Mouse (Mus musculus): ENCODE measurements around the gene Rasl2-9.
"Not testable (repeated sequence)": the region's sequence is repeated elsewhere in the genome, so short reads cannot be mapped to it uniquely, and the experiment has no call there.

The Rasl2-9 gene

GRCm38 (mm10) chr7:5125549-5126406 lies at the start of gene Rasl2-9:
TSS of gene Rasl2-9 (minus strand) at chr7:5125950.
- peak; percentile 49 for DNase-seq

- not testable (repeated sequence) for DNase-seq
These were observed 23.8 kb upstream of the Rasl2-9 start, which contains the start of gene Vmn1r55 for GRCm38 (mm10) chr7:5149570-5149969. TSS of gene Vmn1r55 (minus strand) at chr7:5149670.

DNA sequence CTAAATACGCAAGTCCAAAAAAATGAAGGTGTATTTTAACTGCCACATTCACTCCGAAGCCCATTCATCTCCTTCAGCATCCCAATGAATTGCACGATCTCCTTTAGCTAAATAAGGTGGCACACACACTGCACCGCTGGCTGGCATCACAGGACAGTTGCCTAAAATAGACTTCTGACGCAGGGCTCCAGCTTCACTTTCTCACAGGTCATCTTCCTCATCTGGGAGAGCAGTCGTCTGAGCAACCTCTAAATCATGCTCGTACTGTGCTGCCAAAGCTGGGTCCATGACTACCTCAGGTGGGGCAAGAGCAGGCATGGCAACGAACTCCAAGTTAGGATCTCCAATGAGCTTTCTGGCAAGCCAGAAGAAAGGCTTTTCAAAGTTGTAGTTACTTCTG lies 672 bp downstream of the Rasl2-9 start:
- no peak for DNase-seq

- no peak for DNase-seq
These were observed 8.9 kb downstream of the Rasl2-9 start, which contains the start of gene Rfpl4 for GRCm38 (mm10) chr7:5116850-5117249. TSS of gene Rfpl4 (minus strand) at chr7:5116950.

DNA sequence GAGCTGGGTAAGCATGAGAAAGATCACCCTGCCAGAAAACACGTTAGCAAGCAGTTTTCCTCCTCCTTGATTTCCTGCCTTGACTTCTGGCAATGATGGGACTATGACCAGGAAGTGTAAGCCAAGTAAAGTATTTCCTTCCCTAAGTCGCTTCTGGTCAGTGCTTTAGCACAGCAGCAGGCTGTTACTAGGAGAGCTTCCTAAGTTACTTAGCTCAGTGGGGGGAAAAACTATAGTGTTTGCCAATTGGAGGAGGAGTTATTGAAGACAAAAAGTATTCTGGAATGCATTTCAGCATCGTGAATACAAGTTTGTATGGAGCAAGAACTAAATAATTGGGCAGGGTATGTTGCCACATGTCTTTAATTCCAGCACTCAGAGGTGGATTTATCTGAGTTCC lies 13.0 kb downstream of the Rasl2-9 start:
- DNase-seq = no peak

GRCm38 (mm10) chr7:5109301-5109700 lies 16.4 kb downstream of the Rasl2-9 start:
- DNase-seq = no peak

DNA sequence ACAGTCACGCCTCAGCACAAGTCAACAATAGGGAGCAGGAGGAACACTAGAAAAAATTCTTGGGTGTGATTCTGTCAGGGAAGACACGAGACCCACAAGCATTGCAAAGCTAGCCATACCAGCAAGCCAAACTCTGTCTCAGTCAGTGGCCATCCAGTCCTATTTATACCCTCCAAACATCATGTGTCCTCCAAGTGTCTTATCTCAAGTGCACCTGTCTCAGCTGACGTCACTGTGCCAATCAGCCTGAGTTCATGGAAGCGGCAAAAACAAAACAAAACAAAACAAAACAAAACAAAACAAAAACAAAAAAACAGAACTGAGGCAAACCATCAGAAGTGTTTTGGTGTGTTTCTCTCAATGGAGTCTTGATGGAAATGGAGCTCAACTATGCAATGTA lies 17.5 kb downstream of the Rasl2-9 start:
- no peak for DNase-seq

- no peak for DNase-seq
These were observed 23.2 kb downstream of the Rasl2-9 start for GRCm38 (mm10) chr7:5102564-5102963.

- no peak for DNase-seq
These were observed 24.6 kb downstream of the Rasl2-9 start for GRCm38 (mm10) chr7:5101066-5101663.

DNA sequence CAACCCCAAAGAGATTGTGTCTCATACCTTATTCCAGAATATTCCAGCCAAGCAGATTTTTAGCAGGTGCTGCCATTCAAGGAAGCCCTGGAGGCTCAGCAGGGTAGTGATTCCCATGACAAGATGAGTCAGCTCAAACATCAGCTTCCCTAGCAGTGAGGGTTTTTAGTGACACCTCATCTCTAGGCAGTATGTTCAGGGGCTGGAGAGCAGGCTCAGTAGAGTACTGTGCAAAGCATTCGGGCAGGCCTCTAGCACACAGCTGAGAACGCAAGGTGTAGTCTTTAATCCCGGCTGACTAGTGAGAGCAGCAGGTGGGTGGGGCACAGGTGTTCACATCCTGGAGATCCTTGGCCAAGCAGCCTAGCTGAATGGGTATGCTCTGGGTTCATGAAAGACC lies 26.0 kb downstream of the Rasl2-9 start:
- DNase-seq = no peak

GRCm38 (mm10) chr7:5098769-5099168 lies 27.0 kb downstream of the Rasl2-9 start:
- DNase-seq = no peak

- peak; percentile 4 for DNase-seq
These were observed 32.8 kb downstream of the Rasl2-9 start for GRCm38 (mm10) chr7:5092831-5093510.

DNA sequence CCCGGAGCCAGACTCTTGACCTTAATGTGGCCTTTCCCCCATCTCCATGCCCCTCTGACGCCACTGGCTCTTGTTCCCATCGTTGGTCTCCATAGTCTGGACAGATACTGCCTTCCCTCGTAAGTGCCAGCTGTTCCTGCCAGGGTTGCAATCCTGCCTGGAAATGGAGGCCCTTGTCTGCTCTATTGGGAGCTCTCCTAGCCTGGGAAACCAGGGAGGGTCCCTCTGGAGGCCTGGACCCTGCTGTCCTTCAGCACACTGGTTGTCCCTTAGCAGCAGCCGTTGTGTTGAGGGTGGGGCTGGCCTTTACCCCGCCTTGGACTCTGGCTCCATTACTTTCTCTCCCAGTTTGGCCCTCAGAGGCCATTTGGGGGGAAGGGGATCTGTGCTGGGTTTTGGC lies 33.4 kb downstream of the Rasl2-9 start:
- DNase-seq = peak; percentile 4

GRCm38 (mm10) chr7:5091008-5091728 lies 34.6 kb downstream of the Rasl2-9 start:
- DNase-seq = peak; percentile 1

DNA sequence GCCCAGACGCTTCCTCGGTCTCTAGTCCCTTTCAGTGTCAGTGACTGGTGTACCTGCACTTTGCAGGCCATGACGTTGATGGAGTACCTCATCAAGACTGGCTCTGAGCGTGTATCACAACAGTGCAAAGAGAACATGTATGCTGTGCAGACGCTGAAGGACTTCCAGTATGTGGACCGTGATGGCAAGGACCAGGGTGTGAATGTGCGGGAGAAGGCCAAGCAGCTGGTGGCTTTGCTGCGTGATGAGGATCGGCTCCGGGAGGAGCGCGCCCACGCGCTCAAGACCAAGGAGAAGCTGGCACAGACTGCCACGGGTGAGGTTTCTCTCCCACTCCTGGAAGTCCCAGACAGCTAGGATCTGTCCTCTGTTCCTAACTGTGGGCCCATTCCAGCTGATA lies 35.9 kb downstream of the Rasl2-9 start:
- DNase-seq = peak; percentile 2

- peak; percentile 5 for DNase-seq
These were observed 37.9 kb downstream of the Rasl2-9 start for GRCm38 (mm10) chr7:5087886-5088285.

DNA sequence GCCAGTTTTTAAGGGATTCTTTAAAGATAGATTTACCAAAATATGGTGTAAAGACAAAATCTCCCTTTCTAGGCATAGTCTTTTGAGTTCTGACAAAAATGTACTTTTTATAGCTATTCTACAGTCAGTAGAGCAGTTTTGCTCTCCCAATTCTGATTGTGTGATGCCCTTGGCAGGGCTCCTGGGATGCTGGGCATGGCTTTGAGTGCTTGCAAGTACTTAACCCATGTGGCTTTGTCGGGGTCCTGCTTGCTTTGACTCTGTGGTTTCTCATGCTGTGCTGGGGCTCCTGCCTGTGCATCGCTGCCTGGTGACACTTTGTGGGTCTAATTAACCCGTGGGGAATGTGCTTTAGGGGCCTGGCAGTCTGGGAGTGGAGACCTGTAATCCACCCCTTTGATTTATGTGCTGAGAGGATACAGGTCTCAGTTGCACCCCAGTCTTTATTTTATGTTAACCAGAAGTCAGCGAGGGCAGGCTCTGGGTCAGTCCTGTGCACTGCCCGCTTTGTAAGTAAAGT lies 38.8 kb downstream of the Rasl2-9 start:
- DNase-seq = peak; percentile 5

GRCm38 (mm10) chr7:5085512-5085911 lies 40.2 kb downstream of the Rasl2-9 start:
- DNase-seq = no peak

DNA sequence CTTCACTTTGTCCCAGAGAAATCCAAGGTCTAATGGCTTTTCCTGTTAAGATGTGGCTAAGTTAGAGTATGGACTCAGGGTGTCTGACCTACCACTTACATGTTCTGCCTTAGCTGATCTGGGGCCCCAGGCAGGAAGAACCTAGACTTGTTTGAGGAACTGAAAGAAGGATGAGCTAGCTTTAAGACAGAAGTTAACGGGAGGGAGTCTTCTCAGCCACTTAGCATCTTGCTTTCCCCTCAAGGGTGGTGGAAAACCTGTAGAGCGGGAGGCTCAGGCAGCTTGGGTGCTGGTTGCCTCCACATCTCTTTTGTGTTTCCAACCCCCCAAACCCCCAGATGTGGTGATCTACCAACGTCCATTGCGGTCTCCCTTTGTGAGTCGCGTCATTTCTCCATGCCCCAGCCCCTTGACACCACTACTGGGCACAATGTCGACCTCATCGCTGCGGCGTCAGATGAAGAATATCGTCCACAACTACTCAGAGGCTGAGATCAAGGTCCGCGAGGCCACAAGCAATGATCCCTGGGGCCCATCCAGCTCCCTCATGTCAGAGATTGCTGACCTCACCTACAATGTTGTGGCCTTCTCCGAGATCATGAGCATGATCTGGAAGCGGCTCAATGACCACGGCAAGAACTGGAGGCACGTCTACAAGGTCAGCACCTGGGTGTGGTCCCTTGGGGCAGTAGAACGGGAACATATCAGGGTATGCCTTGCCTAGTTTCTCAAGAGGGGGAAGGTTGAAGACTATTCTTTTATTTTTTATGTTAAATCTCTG lies 42.2 kb downstream of the Rasl2-9 start:
- DNase-seq = peak; percentile 24

DNA sequence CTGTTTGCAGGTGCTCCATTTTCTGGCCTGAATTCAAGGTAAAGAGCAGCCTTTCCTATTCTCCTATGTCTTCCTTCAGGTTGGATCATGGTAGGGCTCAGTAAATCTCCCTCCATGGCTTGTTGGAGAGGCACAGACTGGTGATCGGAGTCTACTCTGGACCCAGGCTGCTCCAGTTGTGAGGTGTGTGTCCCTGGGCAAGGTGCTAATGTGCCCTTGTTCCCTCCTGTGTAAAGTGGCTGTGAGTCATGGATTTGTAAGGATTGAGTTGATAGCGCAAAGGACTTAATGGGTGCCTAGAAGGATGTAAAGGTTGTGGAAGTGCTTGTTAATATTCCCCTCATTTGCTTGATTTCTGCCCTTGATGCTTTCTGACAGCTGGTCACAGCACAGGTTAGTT lies 43.8 kb downstream of the Rasl2-9 start:
- DNase-seq = peak; percentile 15

GRCm38 (mm10) chr7:5081241-5081640 lies 44.5 kb downstream of the Rasl2-9 start:
- DNase-seq = peak; percentile 31

DNA sequence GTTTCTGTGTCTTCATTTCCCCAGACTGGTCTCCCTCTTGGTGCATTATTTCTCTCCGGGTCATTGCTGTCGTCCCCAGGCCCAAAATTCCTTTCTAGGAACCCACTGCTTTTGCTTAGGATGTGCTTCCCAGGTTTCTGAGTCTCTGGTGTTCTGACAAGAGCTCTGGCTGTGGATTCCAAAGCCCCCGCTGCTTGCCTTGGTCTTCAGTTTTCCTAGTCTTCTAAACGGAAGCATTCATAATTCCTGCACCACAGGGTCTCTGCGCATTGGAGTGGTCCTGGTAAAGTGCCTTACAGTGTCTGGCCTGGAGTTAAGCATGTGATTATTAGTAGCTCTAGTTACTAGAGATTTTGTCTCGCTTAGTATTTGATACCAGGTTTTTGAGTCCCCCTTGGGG lies 44.9 kb downstream of the Rasl2-9 start:
- peak; percentile 47 for DNase-seq
